Mouse (Mus musculus) limb, embryonic 13.5 days (tissue): ENCODE measurements around the gene Olfr694. TPM values are rescaled to one million over a fixed set of nuclear protein-coding genes. Genes with fewer than 3 reads are reported as not detected.

ENCODE experiments used
- ATAC-seq: fragments of 200-750 bp; cut with Nextera tagmentation; 2 replicates; pipeline ENCODE4 v1.8.0; 2017; ENCODE audit warnings: low read depth, moderate number of reproducible peaks, moderate TSS enrichment; ENCODE audit not compliant: low FRiP score
- H3K27ac ChIP-seq: fragments of 300-500 bp; sonication (generic); 2 replicates; pipeline ENCODE4 v1.5.1; 2015; ENCODE audit warnings: inconsistent platforms, mild to moderate bottlenecking, moderate library complexity
- H3K27me3 ChIP-seq: fragments of 300-500 bp; sonication (generic); 2 replicates; pipeline ENCODE4 v1.6.1; 2015; ENCODE audit warnings: mild to moderate bottlenecking, inconsistent platforms
- H3K36me3 ChIP-seq: fragments of 300-500 bp; sonication (generic); 2 replicates; pipeline ENCODE4 v1.6.1; 2015; ENCODE audit warnings: inconsistent platforms, mild to moderate bottlenecking, moderate library complexity
- H3K4me1 ChIP-seq: fragments of 300-500 bp; sonication (generic); 2 replicates; pipeline ENCODE4 v1.6.1; 2015; ENCODE audit warnings: inconsistent platforms
- H3K4me2 ChIP-seq: fragments of 300-500 bp; sonication (generic); replicated peaks from 2 replicates; pipeline ENCODE4 v1.6.1; 2015; ENCODE audit warnings: inconsistent platforms, mild to moderate bottlenecking, moderate library complexity
- H3K4me3 ChIP-seq: fragments of 300-500 bp; sonication (generic); 2 replicates; pipeline ENCODE4 v1.5.1; 2015; ENCODE audit warnings: moderate library complexity, mild to moderate bottlenecking, inconsistent platforms
- H3K9ac ChIP-seq: fragments of 300-500 bp; sonication (generic); 2 replicates; pipeline ENCODE4 v1.6.1; 2015; ENCODE audit warnings: mild to moderate bottlenecking, inconsistent platforms
- H3K9me3 ChIP-seq: fragments of 300-500 bp; sonication (generic); 2 replicates; pipeline ENCODE4 v1.6.1; 2016; ENCODE audit warnings: inconsistent platforms
- WGBS: fragments of 180-500 bp; shearing (Covaris S2); methylation state at CpG from one replicate; pipeline ENCODE4 v1.1.7; 2015; 5-methylcytosine and 5-hydroxymethylcytosine counted together
- polyA plus RNA-seq: library from polyadenylated mRNA; unstranded; fragments of >200 nt; fragmentation: Nextera tagmentation; extraction: Ambion mirVana; gene quantifications from 2 replicates; pipeline ENCODE4 v1.2.1, GENCODE M21; 2015

Olfr694 gene
- polyA plus RNA-seq, 1 experiment from 2014 or later: not detected

GRCm38 (mm10) chr7:106649774-106650173 is 41.8 kb downstream of the Olfr694 start:
- H3K36me3 ChIP-seq: no peaks in the 10 kb centered on the region
- no peak overlapping the region for H3K27ac ChIP-seq
- 72% methylated on average over 1 of the region's 1 CpGs for WGBS
- no peak overlapping the region for H3K4me2 ChIP-seq
- no peaks in the 10 kb centered on the region for H3K4me1 ChIP-seq
- no peak overlapping the region for H3K4me3 ChIP-seq
- H3K9me3 ChIP-seq: no peaks in the 10 kb centered on the region
- H3K9ac ChIP-seq: no peak overlapping the region
- H3K27me3 ChIP-seq: no peaks in the 10 kb centered on the region
- no peak for ATAC-seq

DNA sequence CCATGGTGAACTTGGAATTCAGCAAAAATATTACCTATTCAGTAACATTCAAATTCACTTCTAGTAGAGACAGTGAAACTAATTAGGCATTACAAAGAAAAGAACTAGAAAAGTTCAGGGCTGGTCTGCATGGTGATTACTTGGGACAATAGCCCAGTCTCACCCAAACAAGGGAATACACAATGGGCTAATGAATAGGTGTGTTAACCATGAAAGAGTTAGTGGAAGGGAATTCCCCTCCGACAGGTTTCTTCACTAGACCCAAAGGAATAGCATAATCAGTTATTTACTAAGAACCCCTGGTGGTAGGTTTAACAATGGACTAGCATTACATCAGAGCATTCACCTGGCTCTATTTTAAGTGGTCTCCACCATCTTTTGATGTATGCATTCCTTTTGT is 46.4 kb downstream of the Olfr694 start:
- no peaks in the 10 kb centered on the region for H3K27me3 ChIP-seq
- H3K36me3 ChIP-seq: no peaks in the 10 kb centered on the region
- no peak overlapping the region for H3K9ac ChIP-seq
- H3K4me3 ChIP-seq: no peak overlapping the region
- H3K4me2 ChIP-seq: no peak overlapping the region
- H3K27ac ChIP-seq: no peak overlapping the region
- no peak for ATAC-seq
- H3K4me1 ChIP-seq: no peaks in the 10 kb centered on the region
- H3K9me3 ChIP-seq: no peaks in the 10 kb centered on the region
- 80% methylated on average over 1 of the region's 1 CpGs for WGBS

DNA sequence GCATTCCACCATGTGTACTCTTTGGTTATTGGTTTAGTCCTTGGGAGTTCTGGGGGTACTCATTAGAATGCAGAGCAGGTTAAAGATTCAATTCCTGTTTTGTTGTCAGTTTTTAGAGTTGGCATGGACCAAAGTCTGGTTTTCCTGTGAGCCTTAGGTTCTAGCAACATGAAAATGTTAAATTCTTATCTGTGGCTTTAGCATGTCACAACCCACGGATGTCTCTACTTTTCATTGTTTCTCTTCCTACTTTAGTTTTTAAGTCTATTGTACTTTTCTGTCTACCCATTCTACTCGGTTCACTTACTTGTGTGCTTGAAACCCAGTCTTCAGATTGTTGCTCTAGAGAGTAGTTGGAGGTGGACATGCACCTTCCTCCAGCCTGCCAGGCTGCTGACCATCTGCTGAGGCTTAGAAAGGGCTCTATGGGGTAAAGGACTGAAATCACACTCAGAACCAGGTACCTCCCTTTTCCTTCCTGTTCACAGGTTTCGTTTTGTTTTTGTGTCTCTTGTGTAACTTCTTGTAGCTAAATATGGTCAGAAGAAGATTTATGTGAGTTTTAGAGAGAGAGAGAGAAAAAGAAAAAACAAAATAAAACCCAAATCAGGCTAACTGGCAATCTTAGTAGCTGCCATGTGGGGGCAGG is 47.3 kb downstream of the Olfr694 start:
- Histone ChIP-seq H3K4me2 (no peak overlapping the region), H3K27ac (no peak overlapping the region), H3K27me3 (no peaks in the 10 kb centered on the region), H3K9me3 (no peaks in the 10 kb centered on the region), H3K4me3 (no peak overlapping the region), H3K36me3 (no peaks in the 10 kb centered on the region), H3K9ac (no peak overlapping the region), H3K4me1 (no peaks in the 10 kb centered on the region)
- no peak for ATAC-seq
- 76% methylated on average over 3 of the region's 3 CpGs for WGBS

DNA sequence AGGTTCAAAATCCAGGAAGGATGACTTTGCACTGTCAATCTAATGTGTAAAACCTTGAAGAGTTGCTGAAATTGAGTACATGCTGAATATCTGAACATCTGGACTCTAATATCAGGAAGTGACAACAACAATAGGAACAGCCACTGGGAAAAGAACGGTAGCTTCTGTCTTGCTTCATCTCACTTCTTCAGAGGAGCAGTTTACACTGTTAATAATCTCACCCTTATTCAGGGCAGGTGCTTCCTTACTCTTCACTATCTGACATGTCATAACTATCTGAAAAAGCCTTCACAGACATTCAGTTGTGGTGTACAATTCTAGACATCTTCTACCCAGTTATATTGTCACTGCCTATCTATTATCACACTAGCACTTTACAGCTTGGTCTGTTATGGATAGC is 50.8 kb downstream of the Olfr694 start:
- no peak for ATAC-seq
- Histone ChIP-seq H3K4me3 (no peak overlapping the region), H3K9ac (no peak overlapping the region), H3K4me2 (no peak overlapping the region), H3K27me3 (no peaks in the 10 kb centered on the region), H3K27ac (no peak overlapping the region), H3K36me3 (no peaks in the 10 kb centered on the region), H3K4me1 (no peaks in the 10 kb centered on the region), H3K9me3 (no peaks in the 10 kb centered on the region)
- 80% methylated on average over 1 of the region's 1 CpGs for WGBS

GRCm38 (mm10) chr7:106635560-106635959 is 56.1 kb downstream of the Olfr694 start:
- no peaks in the 10 kb centered on the region for H3K36me3 ChIP-seq
- no peaks in the 10 kb centered on the region for H3K27me3 ChIP-seq
- WGBS: 87% methylated on average over 4 of the region's 4 CpGs
- H3K9ac ChIP-seq: no peak overlapping the region
- no peak overlapping the region for H3K4me3 ChIP-seq
- H3K4me2 ChIP-seq: no peak overlapping the region
- no peaks in the 10 kb centered on the region for H3K4me1 ChIP-seq
- no peak overlapping the region for H3K27ac ChIP-seq
- H3K9me3 ChIP-seq: no peaks in the 10 kb centered on the region
- ATAC-seq: no peak

Other genes starting within 250 kb of the Olfr694 start
- gene Olfr693, start 11.2 kb downstream of the Olfr694 start, polyA plus RNA-seq: not detected in 2 replicates
- gene Olfr695, start 24.6 kb upstream of the Olfr694 start, polyA plus RNA-seq: not detected in 2 replicates
- gene Olfr697, start 50.6 kb upstream of the Olfr694 start, polyA plus RNA-seq: not detected in 2 replicates
- not detected in 2 replicates for gene Olfr698, start 63.6 kb upstream of the Olfr694 start, polyA plus RNA-seq
- gene Olfr699, start 101.4 kb upstream of the Olfr694 start, polyA plus RNA-seq: not detected in 2 replicates
- gene Olfr700, start 117.0 kb upstream of the Olfr694 start, polyA plus RNA-seq: not detected in 2 replicates
- gene Olfr701, start 122.3 kb upstream of the Olfr694 start, polyA plus RNA-seq: not detected in 2 replicates
- not detected in 2 replicates for gene Olfr702, start 142.1 kb upstream of the Olfr694 start, polyA plus RNA-seq
- gene Olfr703, start 151.5 kb upstream of the Olfr694 start, polyA plus RNA-seq: not detected in 2 replicates
- gene Olfr704, start 171.4 kb upstream of the Olfr694 start, polyA plus RNA-seq: not detected in 2 replicates
- gene Olfr705, start 185.1 kb upstream of the Olfr694 start, polyA plus RNA-seq: not detected in 2 replicates
- gene Olfr706, start 196.3 kb upstream of the Olfr694 start, polyA plus RNA-seq: not detected in 2 replicates
- not detected in 2 replicates for gene Olfr707, start 209.4 kb upstream of the Olfr694 start, polyA plus RNA-seq
- gene Olfr1532-ps1, start 216.2 kb upstream of the Olfr694 start, polyA plus RNA-seq: not detected in 2 replicates
- gene Olfr709-ps1, start 240.4 kb upstream of the Olfr694 start, polyA plus RNA-seq: not detected in 2 replicates